Mouse (Mus musculus) embryonic stem cell, embryonic (primary cell): Measurements from ENCODE around the gene Tbx2.

Source experiments
- CTCF ChIA-PET, 4 experiments: fragments of 300-600 bp in 2 of 4; fragments of 350-600 bp in 2 of 4; sonication (Branson Sonifier 250); formaldehyde crosslinking; loops; one replicate each; lab custom pipeline; 2022; ENCODE audit warnings: inconsistent platforms in 2 of 4; lab: Charles Lee
- POLR2A ChIA-PET, 4 experiments: fragments of 300-600 bp in 2 of 4; fragments of 350-600 bp in 2 of 4; sonication (Branson Sonifier 250); formaldehyde crosslinking; loops; one replicate each; lab custom pipeline; 2022; ENCODE audit warnings: antibody characterized with exemption in 4 of 4, inconsistent platforms in 1 of 4; lab: Charles Lee

Tbx2 gene

GRCm38 (mm10) chr11:85844144-85844965, 12.0 kb downstream of the Tbx2 start:
- ChIA-PET POLR2A (interaction anchor here (0.7 to 2.0 kb wide), 20 partner anchors 9 to 809 kb away, joined by 3 to 9 read pairs (median 3); partner anchors contain the start of genes Bcas3 (in 1 of the 4), Brip1 (in 1 of the 4) and Tbx2 (in 1 of the 4)), CTCF (interaction anchor here (0.5 to 3.8 kb wide), 43 partner anchors 8 to 1609 kb away, joined by 3 to 22 read pairs (median 4); partner anchors contain the start of genes Bcas3 (in 1 of the 4) and Tbx2 (in 1 of the 4))

- POLR2A ChIA-PET, result interaction anchor here (0.7 to 2.0 kb wide), 7 partner anchors 13 to 808 kb away, joined by 3 to 7 read pairs (median 3); no protein-coding TSS in a partner anchor
- CTCF ChIA-PET, result interaction anchor here in 3 of 4 experiments (0.6 to 3.8 kb wide), 17 partner anchors 12 to 741 kb away, joined by 3 to 22 read pairs (median 4); partner anchors contain the start of genes Bcas3 (in 1 of the 3) and Tbx2 (in 1 of the 3)
These were observed 12.6 kb downstream of the Tbx2 start for GRCm38 (mm10) chr11:85844971-85845370.

- ChIA-PET POLR2A (interaction anchor here in 1 of 4 experiments (0.7 to 1.3 kb wide), 2 partner anchors 12 to 16 kb away, joined by 3 to 5 read pairs; no protein-coding TSS in a partner anchor), CTCF (interaction anchor here in 3 of 4 experiments (0.6 to 1.4 kb wide), 5 partner anchors 12 to 617 kb away, joined by 3 to 4 read pairs (median 4); no protein-coding TSS in a partner anchor)
These were observed 13.6 kb downstream of the Tbx2 start for GRCm38 (mm10) chr11:85845921-85846320.

GRCm38 (mm10) chr11:85846509-85846908, 14.2 kb downstream of the Tbx2 start:
- ChIA-PET CTCF (interaction anchor here in 1 of 4 experiments (1.1 to 1.4 kb wide), 2 partner anchors 12 to 17 kb away, joined by 3 to 4 read pairs; no protein-coding TSS in a partner anchor), POLR2A (no interaction called here)

GRCm38 (mm10) chr11:85849037-85849436, 16.7 kb downstream of the Tbx2 start:
- ChIA-PET CTCF (interaction anchor here in 1 of 4 experiments (0.7 kb wide), 1 partner anchor 248 kb away, joined by 5 read pairs; no protein-coding TSS in a partner anchor), POLR2A (no interaction called here)

- POLR2A ChIA-PET, result interaction anchor here in 2 of 4 experiments (0.6 to 1.9 kb wide), 7 partner anchors 10 to 615 kb away, joined by 3 to 8 read pairs (median 4); partner anchors contain the start of gene Appbp2 (in 1 of the 2)
- CTCF ChIA-PET, result interaction anchor here (0.6 to 1.7 kb wide), 10 partner anchors 14 to 618 kb away, joined by 3 to 9 read pairs (median 4); no protein-coding TSS in a partner anchor
These were observed 17.9 kb downstream of the Tbx2 start, which contains the start of gene Gm11444 for GRCm38 (mm10) chr11:85850233-85850632. Gm11444 (minus strand) TSS chr11:85850333.

GRCm38 (mm10) chr11:85850758-85851157, 18.4 kb downstream of the Tbx2 start:
- ChIA-PET POLR2A (interaction anchor here in 2 of 4 experiments (0.6 to 1.9 kb wide), 7 partner anchors 10 to 616 kb away, joined by 3 to 8 read pairs (median 4); partner anchors contain the start of gene Appbp2 (in 1 of the 2)), CTCF (interaction anchor here (0.6 to 1.7 kb wide), 29 partner anchors 10 to 972 kb away, joined by 3 to 10 read pairs (median 4); no protein-coding TSS in a partner anchor)

- POLR2A ChIA-PET, result interaction anchor here in 3 of 4 experiments (0.6 to 1.7 kb wide), 14 partner anchors 13 to 1152 kb away, joined by 3 to 5 read pairs (median 3); no protein-coding TSS in a partner anchor
- CTCF ChIA-PET, result interaction anchor here in 3 of 4 experiments (0.6 to 1.9 kb wide), 8 partner anchors 12 to 1019 kb away, joined by 3 to 7 read pairs (median 4); no protein-coding TSS in a partner anchor
These were observed 25.8 kb downstream of the Tbx2 start for GRCm38 (mm10) chr11:85857997-85858698.

GRCm38 (mm10) chr11:85864363-85864762, 32.0 kb downstream of the Tbx2 start:
- ChIA-PET CTCF (interaction anchor here (0.5 to 2.8 kb wide), 17 partner anchors 12 to 580 kb away, joined by 3 to 22 read pairs (median 3); no protein-coding TSS in a partner anchor), POLR2A (interaction anchor here in 2 of 4 experiments (1.1 to 1.9 kb wide), 4 partner anchors 14 to 394 kb away, joined by 3 to 5 read pairs (median 4); no protein-coding TSS in a partner anchor)

- POLR2A ChIA-PET, result interaction anchor here in 2 of 4 experiments (0.5 to 1.9 kb wide), 4 partner anchors 10 to 585 kb away, joined by 3 to 7 read pairs (median 3); partner anchors contain the start of gene Tbx4 (in 1 of the 2)
- CTCF ChIA-PET, result interaction anchor here in 3 of 4 experiments (0.6 to 1.8 kb wide), 5 partner anchors 13 to 250 kb away, joined by 3 to 12 read pairs (median 4); no protein-coding TSS in a partner anchor
These were observed 43.9 kb downstream of the Tbx2 start for GRCm38 (mm10) chr11:85876059-85876788.

- ChIA-PET POLR2A (interaction anchor here in 2 of 4 experiments (0.7 to 1.4 kb wide), 2 partner anchors 11 to 93 kb away, joined by 3 to 4 read pairs; no protein-coding TSS in a partner anchor), CTCF (interaction anchor here in 1 of 4 experiments (0.7 kb wide), 1 partner anchor 286 kb away, joined by 3 read pairs; no protein-coding TSS in a partner anchor)
These were observed 52.1 kb downstream of the Tbx2 start for GRCm38 (mm10) chr11:85884498-85884897.

- CTCF ChIA-PET, result interaction anchor here in 2 of 4 experiments (0.6 kb wide), 2 partner anchors 13 to 104 kb away, joined by 3 to 4 read pairs; no protein-coding TSS in a partner anchor
- POLR2A ChIA-PET, result interaction anchor here in 3 of 4 experiments (0.6 to 1.5 kb wide), 8 partner anchors 8 to 871 kb away, joined by 3 to 11 read pairs (median 3); no protein-coding TSS in a partner anchor
These were observed 53.5 kb downstream of the Tbx2 start, which contains the start of gene Tbx4 for GRCm38 (mm10) chr11:85885665-85886428. Tbx4 (plus strand) TSS chr11:85886422.

GRCm38 (mm10) chr11:85886429-85886785, 54.1 kb downstream of the Tbx2 start:
- ChIA-PET CTCF (interaction anchor here in 1 of 4 experiments (0.6 kb wide), 1 partner anchor 12 kb away, joined by 3 read pairs; no protein-coding TSS in a partner anchor), POLR2A (interaction anchor here in 3 of 4 experiments (0.6 to 1.5 kb wide), 8 partner anchors 8 to 870 kb away, joined by 3 to 11 read pairs (median 3); partner anchors contain the start of gene Ppm1d (in 1 of the 3))

GRCm38 (mm10) chr11:85887273-85887672, 54.9 kb downstream of the Tbx2 start:
- POLR2A ChIA-PET, result interaction anchor here in 2 of 4 experiments (0.7 to 1.5 kb wide), 2 partner anchors 8 to 13 kb away, joined by 3 to 11 read pairs; no protein-coding TSS in a partner anchor
- CTCF ChIA-PET, result interaction anchor here in 1 of 4 experiments (1.0 kb wide), 1 partner anchor 85 kb away, joined by 4 read pairs; no protein-coding TSS in a partner anchor

GRCm38 (mm10) chr11:85887801-85888450, 55.6 kb downstream of the Tbx2 start:
- ChIA-PET POLR2A (interaction anchor here in 3 of 4 experiments (0.6 to 2.5 kb wide), 5 partner anchors 10 to 1996 kb away, joined by 3 to 21 read pairs (median 3); no protein-coding TSS in a partner anchor), CTCF (interaction anchor here in 1 of 4 experiments (1.0 to 2.0 kb wide), 2 partner anchors 12 to 84 kb away, joined by 4 to 5 read pairs; no protein-coding TSS in a partner anchor)
